Mouse (Mus musculus): ENCODE data around the gene Synpr. TPM values are rescaled to one million over a fixed set of nuclear protein-coding genes. Genes with fewer than 3 reads are reported as not detected.
A peak's percentile ranks its signal among the peaks of the same experiment; 100 is the strongest.

Gene Synpr
- polyA plus RNA-seq, 1 experiment from 2014 or later: 67.4 TPM

DNA sequence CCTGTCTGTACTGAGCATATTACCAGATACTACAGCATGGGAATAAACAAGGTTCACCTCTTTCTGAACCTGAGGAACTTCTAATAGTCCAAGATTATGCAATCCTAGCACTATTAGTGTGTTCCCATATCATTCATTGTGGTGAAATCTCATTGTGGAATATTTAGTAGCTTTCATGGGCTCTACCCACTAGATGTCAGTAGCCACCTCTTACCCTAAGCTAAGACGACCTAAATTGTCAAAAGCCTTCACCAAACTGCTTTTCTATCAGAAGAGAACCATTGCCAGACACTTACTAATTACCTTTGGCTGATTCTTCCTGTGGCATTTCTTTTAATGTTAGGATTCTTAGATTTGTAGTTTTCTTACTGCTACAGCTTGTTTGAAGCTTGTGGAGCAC is 174.8 kb downstream of the Synpr start:
- Histone ChIP-seq H3K9ac (ENCODE audit: low read depth, low read length) (no peak overlapping the region), H3K4me3 (ENCODE audit: low read length) (no peak overlapping the region), H3K27ac (ENCODE audit: low read depth, low read length) (no peak overlapping the region), H3K4me1 (ENCODE audit: control insufficient read depth, insufficient read depth, low read depth, low read length) (peaks cover 3% of the 10 kb centered on the region), H3K9me3 (ENCODE audit: control insufficient read depth, low read length) (no peaks in the 10 kb centered on the region), H3K4me2 (ENCODE audit: low read length) (no peak overlapping the region), H3K27me3 (replicated peaks; ENCODE audit: control insufficient read depth, insufficient read depth, low read length) (no peaks in the 10 kb centered on the region), H3K36me3 (ENCODE audit: control insufficient read depth, insufficient read depth, low read length) (no peaks in the 10 kb centered on the region)
- WGBS: 9% methylated on average over 1 of the region's 1 CpGs
- peak; percentile 63; the same call in 1 of the 2 replicates for ATAC-seq

DNA sequence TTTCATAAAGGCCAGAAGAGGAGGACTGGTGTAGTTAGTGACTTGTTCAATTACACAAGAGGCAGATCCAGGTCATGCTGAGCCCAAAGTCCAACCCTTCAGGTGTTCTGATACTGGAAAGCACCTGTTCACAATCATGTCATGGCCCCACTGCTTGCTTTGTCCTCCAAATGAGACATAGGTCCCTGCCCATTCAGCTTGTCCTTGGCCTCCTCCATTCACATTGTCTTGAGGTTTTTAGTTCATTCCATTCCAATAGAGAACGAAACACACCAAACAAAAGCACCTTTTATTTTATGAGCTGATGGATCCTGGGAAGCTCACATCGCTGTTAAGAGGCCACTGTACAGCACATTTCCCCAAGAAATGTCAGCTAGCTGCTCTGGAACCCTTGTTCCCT is 184.6 kb downstream of the Synpr start:
- H3K36me3 ChIP-seq (ENCODE audit: control insufficient read depth, insufficient read depth, low read length): no peaks in the 10 kb centered on the region
- WGBS: 83% methylated on average over 2 of the region's 2 CpGs
- ATAC-seq: no peak
- no peaks in the 10 kb centered on the region for H3K27me3 ChIP-seq (replicated peaks; ENCODE audit: control insufficient read depth, insufficient read depth, low read length)
- no peak overlapping the region for H3K4me3 ChIP-seq (ENCODE audit: low read length)
- H3K4me2 ChIP-seq (ENCODE audit: low read length): no peak overlapping the region
- H3K27ac ChIP-seq (ENCODE audit: low read depth, low read length): no peak overlapping the region
- no peaks in the 10 kb centered on the region for H3K4me1 ChIP-seq (ENCODE audit: control insufficient read depth, insufficient read depth, low read depth, low read length)
- no peaks in the 10 kb centered on the region for H3K9me3 ChIP-seq (ENCODE audit: control insufficient read depth, low read length)
- no peak overlapping the region for H3K9ac ChIP-seq (ENCODE audit: low read depth, low read length)

DNA sequence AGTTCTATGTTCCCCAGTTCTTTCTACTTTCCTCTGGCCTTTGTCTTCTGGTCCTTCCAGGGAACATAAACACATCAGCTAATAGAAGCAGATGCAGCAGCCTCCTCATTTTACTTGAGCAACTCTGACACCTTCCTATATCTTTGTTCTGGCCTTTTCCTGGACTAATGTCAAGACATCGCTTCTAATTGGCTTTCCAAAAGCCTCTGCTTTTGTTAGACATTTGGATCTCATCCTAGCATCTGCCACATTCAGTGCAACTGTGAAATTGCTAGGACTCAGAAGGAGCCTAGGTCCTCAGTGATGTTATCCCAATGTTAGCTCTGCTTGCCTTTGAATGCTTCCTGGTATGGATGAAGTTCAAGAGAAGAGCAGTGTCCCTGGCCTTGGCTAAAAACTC is 193.2 kb downstream of the Synpr start:
- Histone ChIP-seq H3K27me3 (replicated peaks; ENCODE audit: control insufficient read depth, insufficient read depth, low read length) (no peaks in the 10 kb centered on the region), H3K4me2 (ENCODE audit: low read length) (no peak overlapping the region), H3K4me1 (ENCODE audit: control insufficient read depth, insufficient read depth, low read depth, low read length) (no peaks in the 10 kb centered on the region), H3K9ac (ENCODE audit: low read depth, low read length) (no peak overlapping the region), H3K36me3 (ENCODE audit: control insufficient read depth, insufficient read depth, low read length) (no peaks in the 10 kb centered on the region), H3K9me3 (ENCODE audit: control insufficient read depth, low read length) (no peaks in the 10 kb centered on the region), H3K4me3 (ENCODE audit: low read length) (no peak overlapping the region), H3K27ac (ENCODE audit: low read depth, low read length) (no peak overlapping the region)
- WGBS: 72% methylated on average over 1 of the region's 1 CpGs
- no peak for ATAC-seq

DNA sequence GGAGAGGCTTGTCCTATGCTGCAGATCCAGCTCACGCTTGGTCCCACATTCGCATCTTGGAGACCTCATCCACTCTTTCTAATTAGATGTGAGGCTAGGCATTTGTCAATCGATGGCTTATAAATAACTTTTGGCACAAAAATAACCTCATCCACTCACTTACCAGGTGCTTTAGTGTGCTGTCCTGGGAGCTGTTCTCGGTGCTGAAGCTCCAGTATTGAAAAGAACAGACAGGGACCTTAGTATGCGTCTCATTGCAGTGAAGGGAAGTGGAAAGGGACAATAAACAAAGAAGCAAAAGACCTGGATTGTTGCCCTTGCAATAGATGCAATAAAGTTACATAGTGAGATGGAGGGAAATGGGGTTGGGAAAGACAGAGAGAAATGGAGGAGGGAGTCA is 220.8 kb downstream of the Synpr start:
- Histone ChIP-seq H3K27ac (ENCODE audit: low read depth, low read length) (no peak overlapping the region), H3K36me3 (ENCODE audit: control insufficient read depth, insufficient read depth, low read length) (no peaks in the 10 kb centered on the region), H3K27me3 (replicated peaks; ENCODE audit: control insufficient read depth, insufficient read depth, low read length) (no peaks in the 10 kb centered on the region), H3K9me3 (ENCODE audit: control insufficient read depth, low read length) (no peaks in the 10 kb centered on the region), H3K4me2 (ENCODE audit: low read length) (no peak overlapping the region), H3K4me1 (ENCODE audit: control insufficient read depth, insufficient read depth, low read depth, low read length) (no peaks in the 10 kb centered on the region), H3K9ac (ENCODE audit: low read depth, low read length) (no peak overlapping the region), H3K4me3 (ENCODE audit: low read length) (no peak overlapping the region)
- no peak for ATAC-seq
- 67% methylated on average over 5 of the region's 5 CpGs for whole genome bisulfite sequencing

DNA sequence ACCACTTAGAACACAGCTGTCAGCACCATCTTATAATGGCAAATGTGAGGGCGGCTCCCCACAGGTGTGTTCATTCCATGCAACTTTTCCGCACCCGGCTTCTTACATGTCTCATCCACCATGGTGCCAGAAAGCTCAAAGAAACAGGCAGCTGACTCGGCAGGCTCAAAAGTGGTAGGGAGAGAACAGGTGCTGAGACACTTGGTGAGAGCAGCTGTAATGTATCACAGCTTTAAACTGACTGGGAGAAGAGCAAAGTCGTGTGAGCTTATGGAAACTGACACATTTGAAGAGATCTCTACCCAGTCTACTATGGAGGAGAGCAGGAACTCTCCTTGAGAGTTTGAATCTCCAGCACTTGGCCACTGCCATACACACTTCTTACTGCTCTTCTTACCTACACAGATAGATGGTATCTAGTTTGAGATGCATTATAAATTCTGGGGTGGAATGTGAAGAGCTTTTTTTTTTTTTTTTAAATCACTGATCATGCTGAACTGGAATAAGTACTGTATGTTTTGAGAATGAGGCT is 234.1 kb downstream of the Synpr start:
- WGBS: 81% methylated on average over 5 of the region's 5 CpGs

DNA sequence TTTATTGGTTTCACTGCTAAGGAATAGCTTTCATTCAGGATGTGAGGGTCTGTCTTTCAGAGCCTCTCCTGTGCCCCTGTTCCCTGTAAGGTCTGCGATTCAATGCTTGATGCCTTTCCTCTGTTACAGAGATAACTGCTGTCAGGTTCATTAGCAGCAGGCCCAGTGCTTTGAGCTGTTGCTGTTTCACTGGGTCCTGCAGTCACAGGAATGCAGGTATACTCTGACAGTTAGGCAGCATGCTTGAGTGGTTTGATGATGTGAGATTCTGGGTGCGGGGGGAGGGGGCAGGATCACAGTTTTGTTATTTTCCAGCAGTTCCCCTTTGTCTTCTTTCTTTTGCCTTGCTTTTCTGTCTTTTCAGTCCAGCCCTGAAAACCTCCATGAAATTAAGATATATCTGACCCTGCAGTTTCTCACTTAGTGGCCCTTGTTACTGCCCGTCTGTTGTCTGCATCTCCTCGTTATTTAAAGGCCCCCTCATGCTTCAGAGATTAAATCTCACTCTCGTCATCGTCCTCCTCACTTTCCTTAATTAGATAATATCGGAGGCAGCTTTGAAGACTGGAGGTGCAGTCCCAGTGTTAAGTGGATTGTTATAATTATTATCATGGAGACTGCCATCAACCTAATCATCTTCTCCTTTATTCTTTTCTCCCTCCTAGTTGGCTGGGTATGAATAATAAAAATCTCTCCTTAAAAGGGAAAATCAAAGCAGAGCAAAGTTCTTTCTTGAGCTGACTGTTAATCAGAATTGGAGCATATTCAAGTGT is 234.8 kb downstream of the Synpr start:
- no peaks in the 10 kb centered on the region for H3K36me3 ChIP-seq (ENCODE audit: control insufficient read depth, insufficient read depth, low read length)
- H3K4me3 ChIP-seq (ENCODE audit: low read length): no peak overlapping the region
- H3K4me2 ChIP-seq (ENCODE audit: low read length): no peak overlapping the region
- H3K4me1 ChIP-seq (ENCODE audit: control insufficient read depth, insufficient read depth, low read depth, low read length): no peaks in the 10 kb centered on the region
- H3K9ac ChIP-seq (ENCODE audit: low read depth, low read length): no peak overlapping the region
- ATAC-seq: peak; percentile 80
- H3K27me3 ChIP-seq (replicated peaks; ENCODE audit: control insufficient read depth, insufficient read depth, low read length): no peaks in the 10 kb centered on the region
- no peaks in the 10 kb centered on the region for H3K9me3 ChIP-seq (ENCODE audit: control insufficient read depth, low read length)
- peak overlapping the region; percentile 42; the same call in 1 of the 2 replicates for H3K27ac ChIP-seq (ENCODE audit: low read depth, low read length)
- 36% methylated on average over 7 of the region's 7 CpGs for WGBS

More for the DNA sequence above, 234.1 kb downstream of the Synpr start:
- no peak overlapping the region for H3K27ac ChIP-seq (ENCODE audit: low read depth, low read length)
- H3K4me3 ChIP-seq (ENCODE audit: low read length): no peak overlapping the region
- H3K27me3 ChIP-seq (replicated peaks; ENCODE audit: control insufficient read depth, insufficient read depth, low read length): no peaks in the 10 kb centered on the region
- no peak overlapping the region for H3K4me2 ChIP-seq (ENCODE audit: low read length)
- no peaks in the 10 kb centered on the region for H3K4me1 ChIP-seq (ENCODE audit: control insufficient read depth, insufficient read depth, low read depth, low read length)
- no peaks in the 10 kb centered on the region for H3K9me3 ChIP-seq (ENCODE audit: control insufficient read depth, low read length)
- no peak for ATAC-seq
- H3K9ac ChIP-seq (ENCODE audit: low read depth, low read length): no peak overlapping the region
- no peaks in the 10 kb centered on the region for H3K36me3 ChIP-seq (ENCODE audit: control insufficient read depth, insufficient read depth, low read length)

DNA sequence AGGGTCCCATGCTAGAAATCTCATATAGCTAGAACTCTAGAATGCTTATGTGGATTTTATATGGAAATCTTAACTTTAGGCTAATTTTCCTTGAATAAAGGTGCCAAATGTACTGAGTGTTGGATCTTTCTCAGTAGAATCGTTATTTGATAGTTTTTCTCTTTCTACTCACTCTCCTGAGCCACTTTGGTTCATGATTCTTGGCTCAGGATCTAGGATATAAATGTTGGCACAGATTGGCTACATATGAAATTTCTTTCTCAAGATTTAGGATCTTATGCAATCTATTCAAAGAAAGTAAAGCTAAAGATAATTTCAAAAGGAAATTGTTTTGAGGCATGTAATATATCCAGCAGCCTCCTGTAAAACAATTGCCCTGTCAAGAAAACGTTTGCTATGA is 263.2 kb downstream of the Synpr start:
- no peak overlapping the region for H3K9ac ChIP-seq (ENCODE audit: low read depth, low read length)
- no peak overlapping the region for H3K27ac ChIP-seq (ENCODE audit: low read depth, low read length)
- H3K9me3 ChIP-seq (ENCODE audit: control insufficient read depth, low read length): no peaks in the 10 kb centered on the region
- WGBS: 60% methylated on average over 2 of the region's 2 CpGs
- H3K36me3 ChIP-seq (ENCODE audit: control insufficient read depth, insufficient read depth, low read length): no peaks in the 10 kb centered on the region
- H3K4me1 ChIP-seq (ENCODE audit: control insufficient read depth, insufficient read depth, low read depth, low read length): no peaks in the 10 kb centered on the region
- H3K4me2 ChIP-seq (ENCODE audit: low read length): no peak overlapping the region
- no peak overlapping the region for H3K4me3 ChIP-seq (ENCODE audit: low read length)
- no peaks in the 10 kb centered on the region for H3K27me3 ChIP-seq (replicated peaks; ENCODE audit: control insufficient read depth, insufficient read depth, low read length)
- ATAC-seq: no peak

DNA sequence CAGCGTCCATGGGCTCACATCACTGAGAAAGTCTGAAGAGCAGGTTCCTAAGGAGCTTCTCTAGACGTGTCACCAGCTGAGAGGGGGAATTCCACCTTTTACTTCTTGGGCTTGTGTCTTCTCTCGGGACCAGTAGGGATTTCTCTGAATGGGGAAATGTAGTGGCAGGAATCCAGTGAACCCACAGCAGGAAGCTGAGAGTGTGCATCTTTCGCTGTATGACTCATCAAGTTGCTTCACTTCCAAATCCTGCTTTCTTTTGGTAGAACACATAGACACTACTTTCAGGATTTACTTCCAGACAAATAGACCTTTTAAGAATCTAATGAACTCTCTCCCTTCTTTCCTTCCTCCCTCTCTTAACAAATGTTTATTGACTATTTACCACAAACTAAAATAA is 266.6 kb downstream of the Synpr start:
- Histone ChIP-seq H3K27ac (ENCODE audit: low read depth, low read length) (no peak overlapping the region), H3K9me3 (ENCODE audit: control insufficient read depth, low read length) (no peaks in the 10 kb centered on the region), H3K4me2 (ENCODE audit: low read length) (no peak overlapping the region), H3K9ac (ENCODE audit: low read depth, low read length) (no peak overlapping the region), H3K4me3 (ENCODE audit: low read length) (no peak overlapping the region), H3K27me3 (replicated peaks; ENCODE audit: control insufficient read depth, insufficient read depth, low read length) (no peaks in the 10 kb centered on the region), H3K36me3 (ENCODE audit: control insufficient read depth, insufficient read depth, low read length) (no peaks in the 10 kb centered on the region), H3K4me1 (ENCODE audit: control insufficient read depth, insufficient read depth, low read depth, low read length) (no peaks in the 10 kb centered on the region)
- WGBS: 71% methylated on average over 4 of the region's 4 CpGs
- no peak for ATAC-seq

DNA sequence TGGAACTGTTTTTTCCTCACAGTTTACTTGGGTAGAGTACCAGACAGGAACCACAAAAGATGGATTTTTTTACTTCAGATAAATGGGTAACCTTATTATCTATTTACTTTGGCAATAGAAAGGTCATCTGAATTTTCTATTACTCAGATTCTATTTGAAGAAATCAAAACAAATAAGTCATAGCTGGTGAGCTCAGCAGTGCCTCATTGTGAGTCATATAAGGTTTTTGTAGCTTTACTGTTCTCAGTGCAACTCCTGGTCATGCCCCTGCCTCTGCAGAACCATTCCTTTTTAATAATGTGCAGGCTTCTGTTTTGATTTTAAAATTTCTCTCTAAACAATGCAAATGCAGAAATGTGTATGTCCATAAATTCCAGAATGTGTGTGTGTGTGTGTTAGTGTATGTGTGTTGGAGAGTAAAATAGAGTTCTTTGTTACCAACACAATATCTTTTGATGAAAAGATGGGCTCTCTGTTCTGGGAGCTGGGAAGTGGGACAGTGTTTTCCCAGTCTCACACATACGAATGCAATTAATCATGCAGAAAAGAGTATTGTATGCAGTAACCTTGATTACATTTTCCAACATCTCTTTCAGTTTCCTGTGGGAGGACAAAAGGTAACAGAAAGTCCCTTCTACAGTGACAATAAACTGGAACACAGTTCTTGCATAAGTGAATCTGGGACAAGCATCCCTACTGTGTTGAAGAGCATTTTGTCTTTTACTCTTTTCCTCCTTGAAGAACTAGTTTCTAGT is 269.2 kb downstream of the Synpr start:
- H3K9me3 ChIP-seq (ENCODE audit: control insufficient read depth, low read length): no peaks in the 10 kb centered on the region
- 44% methylated on average over 1 of the region's 1 CpGs for WGBS
- H3K4me2 ChIP-seq (ENCODE audit: low read length): no peak overlapping the region
- no peak overlapping the region for H3K4me3 ChIP-seq (ENCODE audit: low read length)
- H3K27me3 ChIP-seq (replicated peaks; ENCODE audit: control insufficient read depth, insufficient read depth, low read length): no peaks in the 10 kb centered on the region
- no peak for ATAC-seq
- H3K4me1 ChIP-seq (ENCODE audit: control insufficient read depth, insufficient read depth, low read depth, low read length): no peaks in the 10 kb centered on the region
- no peak overlapping the region for H3K9ac ChIP-seq (ENCODE audit: low read depth, low read length)
- H3K27ac ChIP-seq (ENCODE audit: low read depth, low read length): no peak overlapping the region
- H3K36me3 ChIP-seq (ENCODE audit: control insufficient read depth, insufficient read depth, low read length): no peaks in the 10 kb centered on the region
